8 mouse cellular contexts compared by ENCODE assay signal in the genomic region with DNA sequence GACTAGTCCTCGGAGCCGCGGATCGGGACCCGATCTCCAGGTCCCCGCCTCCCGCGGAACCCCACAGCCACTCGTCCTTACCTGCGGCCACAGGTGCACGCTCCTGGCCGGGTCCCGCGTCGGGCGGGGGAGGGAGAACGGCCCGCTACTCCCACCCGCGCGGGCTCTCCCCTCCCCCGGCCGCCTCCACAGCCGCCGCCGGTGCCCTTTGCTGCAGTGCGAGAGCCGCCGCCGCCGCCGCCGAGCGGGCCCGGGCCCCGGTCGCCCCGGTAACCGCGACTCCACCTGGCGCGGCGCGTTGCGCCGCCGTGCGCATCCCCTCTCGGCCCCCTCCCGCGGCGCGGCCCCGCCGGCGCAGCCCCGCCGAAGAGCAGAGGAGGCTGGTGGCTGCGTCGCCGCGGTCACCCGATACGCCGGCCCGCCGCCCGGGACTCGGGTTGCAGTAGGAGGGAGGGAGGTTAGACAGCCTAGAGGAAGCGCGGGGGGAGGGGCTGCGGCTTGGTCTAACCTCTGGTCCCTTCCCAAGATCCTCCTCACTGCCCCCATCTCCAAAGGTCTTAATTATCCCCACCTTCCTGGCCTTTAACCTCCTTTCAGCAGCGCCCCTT. TPM values are rescaled to one million over a fixed set of nuclear protein-coding genes. Genes with fewer than 3 reads are reported as not detected.
A peak's percentile ranks its signal among the peaks of the same experiment; 100 is the strongest.
DNase-seq lines count a peak whose midpoint lies in the region; ATAC-seq and TF ChIP-seq lines count a peak whose summit lies in the region.

No protein-coding gene starts in this region.

- intact Hi-C loops in heart, postnatal 14 days (cut with DNase I), result no loop called here

- DNase-seq in right cerebral cortex, postnatal 25 days, result peak; percentile 44
- no peak for DNase-seq in right cerebral cortex, postnatal 36 days (ENCODE audit: low spot score in 2 of 2)
- peak; percentile 88 for DNase-seq in embryo, embryonic 10.5 days (ENCODE audit: low spot score)
- DNase-seq in heart, postnatal 14 days, result peak; percentile 38 to 42
- DNase-seq in limb, embryonic 11.5 days (ENCODE audit: low spot score), result peak; percentile 80
- no peak for DNase-seq in ovary, postnatal 10 days (ENCODE audit: low spot score)
- DNase-seq in ovary, adult 18-20 months (ENCODE audit: low spot score), result no peak

- 0% methylated on average over 45 of the region's 73 CpGs for WGBS in limb, embryonic 11.5 days

- peak; percentile 62; the same call in 1 of the 2 replicates for ATAC-seq in limb, embryonic 11.5 days (ENCODE audit: insufficient number of reproducible peaks, low FRiP score, low TSS enrichment, low read depth)

- peak overlapping the region; percentile 56 for H3K4me3 ChIP-seq in limb, embryonic 11.5 days (ENCODE audit: low read depth, low read length)
- no peak overlapping the region for H3K4me3 ChIP-seq in myocyte

- H3K9me3 ChIP-seq in limb, embryonic 11.5 days (ENCODE audit: control insufficient read depth, low read length), result no peaks in the 10 kb centered on the region

- H3K27me3 ChIP-seq in limb, embryonic 11.5 days (ENCODE audit: control insufficient read depth, insufficient read depth, low read length), result peaks cover 69% of the 10 kb centered on the region
- peaks cover 99% of the 10 kb centered on the region for H3K27me3 ChIP-seq in myocyte (ENCODE audit: control insufficient read depth, insufficient read depth, insufficient read length)

- H3K9ac ChIP-seq in limb, embryonic 11.5 days (ENCODE audit: low read length), result peak overlapping the region; percentile 49

- no peak for TF ChIP-seq POLR2A in myocyte (IDR thresholded peaks at IDR 0.05; ENCODE audit: insufficient read length, low read depth)

- H3ac ChIP-seq in myocyte (ENCODE audit: control insufficient read depth, insufficient read length), result no peak overlapping the region

- H3K4me2 ChIP-seq in limb, embryonic 11.5 days (ENCODE audit: low read depth, severe bottlenecking), result peak overlapping the region; percentile 100
- peak overlapping the region; percentile 34 for H3K4me2 ChIP-seq in myocyte (ENCODE audit: low read depth)

- H3K36me3 ChIP-seq in limb, embryonic 11.5 days (ENCODE audit: control insufficient read depth, insufficient read depth, low read length), result no peaks in the 10 kb centered on the region
- H3K36me3 ChIP-seq in myocyte (ENCODE audit: control insufficient read depth, insufficient read depth), result no peaks in the 10 kb centered on the region

- no peak overlapping the region for H3K27ac ChIP-seq in limb, embryonic 11.5 days (replicated peaks; ENCODE audit: low read depth, low read length)

- no peaks in the 10 kb centered on the region for H3K79me2 ChIP-seq in myocyte (ENCODE audit: control insufficient read depth, insufficient read depth)

- peaks cover 15% of the 10 kb centered on the region for H3K4me1 ChIP-seq in limb, embryonic 11.5 days (ENCODE audit: control insufficient read depth, insufficient read depth, low read length)

TF ChIP-seq in myocyte, 11 proteins besides CTCF, POLR2A, EP300 and RAD21:
- no peak for TF ChIP-seq MAX (IDR thresholded peaks at IDR 0.05; ENCODE audit: low read depth)
- TF ChIP-seq USF1 (IDR thresholded peaks at IDR 0.05; ENCODE audit: low read depth), result no peak
- no peak for TF ChIP-seq POLR2AphosphoS2 (IDR thresholded peaks at IDR 0.05; ENCODE audit: insufficient read length, low read depth)
- no peak for TF ChIP-seq SRF (IDR thresholded peaks at IDR 0.05; ENCODE audit: control insufficient read depth, insufficient read length, low read depth)
- TF ChIP-seq CEBPB (IDR thresholded peaks at IDR 0.05; ENCODE audit: insufficient read depth, poor library complexity, severe bottlenecking), result no peak
- TF ChIP-seq REST (IDR thresholded peaks at IDR 0.05; ENCODE audit: insufficient read depth, insufficient read length), result no peak
- TF ChIP-seq MYOG (IDR thresholded peaks at IDR 0.05; ENCODE audit: control insufficient read depth in 1 of 3, insufficient read depth in 1 of 3, insufficient read length in 2 of 3, low read depth in 2 of 3), result no peak
- no peak for TF ChIP-seq MYOD1 (IDR thresholded peaks at IDR 0.05; ENCODE audit: control insufficient read depth in 1 of 3, insufficient read length in 2 of 3, low read depth in 2 of 3)
- no peak for TF ChIP-seq TCF12 (IDR thresholded peaks at IDR 0.05; ENCODE audit: insufficient read depth, poor library complexity, severe bottlenecking)
- no peak for TF ChIP-seq E2F4 (IDR thresholded peaks at IDR 0.05; ENCODE audit: insufficient read depth)
- TF ChIP-seq TCF3 (IDR thresholded peaks at IDR 0.05; ENCODE audit: insufficient read length, low read depth), result no peak

RNA-seq across cellular contexts. Expression of gene Srcin1, which starts 29.1 kb away (rescaled TPM):
- under 1 TPM; 0.29 to 0.34 TPM for total RNA-seq in heart, postnatal 14 days (2021)
- polyA plus RNA-seq in limb, embryonic 11.5 days (2014; fragmentation: Nextera tagmentation; extraction: Ambion mirVana), result 0.28 and 0.34 TPM in 2 replicates
- polyA plus RNA-seq in myocyte (2012; fragmentation: generic; extraction: Trizol), result not detected

RNA-seq across cellular contexts. Expression of gene 4933428G20Rik, which starts 46.8 kb away (rescaled TPM):
- total RNA-seq in heart, postnatal 14 days (2021), result not detected
- polyA plus RNA-seq in limb, embryonic 11.5 days (2014; fragmentation: Nextera tagmentation; extraction: Ambion mirVana), result 0.13 TPM in 1 of 2 replicates, not detected in the other
- 1.0 TPM for polyA plus RNA-seq in myocyte (2012; fragmentation: generic; extraction: Trizol)

Comparison
In these comparisons a context has a peak if more than half of its experiments do, and no peak if none do; other contexts are left out.
1. DNase-seq: peak in right cerebral cortex, postnatal 25 days (single experiment), embryo, embryonic 10.5 days (single experiment), heart, postnatal 14 days (2 of 2) and limb, embryonic 11.5 days (single experiment); none in right cerebral cortex, postnatal 36 days (0 of 2), ovary, postnatal 10 days (single experiment) and ovary, adult 18-20 months (single experiment).